Comparison of ENCODE assay signal across 27 mouse cellular contexts in the genomic region with DNA sequence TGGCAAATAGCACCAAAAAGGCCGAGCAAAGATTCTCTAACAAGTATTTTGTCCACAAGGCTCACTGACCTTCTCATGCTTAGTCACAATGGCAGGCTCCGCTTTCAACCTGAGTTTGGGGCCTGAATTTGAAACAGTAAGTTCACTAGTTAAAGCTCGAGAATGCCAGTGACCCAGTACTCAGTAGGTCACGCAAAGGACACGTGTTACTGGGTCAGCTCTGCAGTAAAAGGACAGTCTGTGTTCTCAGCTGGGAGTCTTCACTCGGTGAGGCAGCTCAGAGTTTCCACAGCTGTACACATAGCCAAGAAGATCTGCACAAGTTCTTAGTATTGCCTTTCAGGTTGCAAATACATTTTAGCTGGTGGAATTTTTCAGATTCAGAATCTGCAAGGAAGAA. TPM values are rescaled to one million over a fixed set of nuclear protein-coding genes. Genes with fewer than 3 reads are reported as not detected.
A peak's percentile ranks its signal among the peaks of the same experiment; 100 is the strongest.
DNase-seq lines count a peak whose midpoint lies in the region; ATAC-seq lines count a peak whose summit lies in the region.
"Had no signal": no experiment of that assay in that cellular context is flagged by ENCODE, and none has a peak within 500 bp of the region (broad histone marks: within the 10 kb centered on the region; RNA-seq: fewer than 3 reads in every experiment).

No protein-coding gene starts in this region.

- peak; percentile 14 for DNase-seq in adrenal gland, adult 2 months
- DNase-seq in adrenal gland, adult 8-10 months, result no peak
- peak; percentile 43 for DNase-seq in kidney, adult 9 months
- no peak for DNase-seq in kidney, adult 18-20 months
- DNase-seq in neural tube, embryonic 10.5 days (ENCODE audit: extremely low spot score, low spot score), result peak; percentile 23
- peak; percentile 54 for DNase-seq in mesoderm, embryonic 11.5 days (ENCODE audit: low read depth, low spot score)
- DNase-seq in spleen, adult 18-20 months, result no peak
- DNase-seq: adrenal gland, postnatal 10 days; cerebellum, adult 18-20 months; cerebellum, adult 9-11 months; cerebellum, postnatal 36 days; gastrocnemius, postnatal 10 days; heart, adult 18-20 months; heart, postnatal 14 days had no signal

- no peaks in the 10 kb centered on the region for H3K9me3 ChIP-seq in neural tube, embryonic 15.5 days (replicated peaks)
- H3K9me3 ChIP-seq: embryonic facial prominence, embryonic 13.5 days; forebrain, embryonic 12.5 days; heart, embryonic 10.5 days; heart, embryonic 15.5 days; hindbrain, embryonic 13.5 days had no signal

- WGBS in neural tube, embryonic 15.5 days, result 81% methylated on average over 6 of the region's 6 CpGs

- H3K9ac ChIP-seq in neural tube, embryonic 15.5 days (replicated peaks), result no peak overlapping the region
- H3K9ac ChIP-seq: embryonic facial prominence, embryonic 13.5 days; forebrain, embryonic 12.5 days; heart, embryonic 15.5 days; hindbrain, embryonic 13.5 days had no signal

- H3K4me3 ChIP-seq in neural tube, embryonic 15.5 days (replicated peaks), result no peak overlapping the region
- H3K4me3 ChIP-seq: embryonic facial prominence, embryonic 13.5 days; forebrain, embryonic 12.5 days; heart, embryonic 10.5 days; heart, embryonic 15.5 days; hindbrain, embryonic 13.5 days had no signal

- H3K27me3 ChIP-seq in neural tube, embryonic 15.5 days (replicated peaks), result no peaks in the 10 kb centered on the region
- H3K27me3 ChIP-seq: CH12.LX; embryonic facial prominence, embryonic 13.5 days; forebrain, embryonic 12.5 days; heart, embryonic 15.5 days; hindbrain, embryonic 13.5 days; Patski had no signal

- H3K27ac ChIP-seq in neural tube, embryonic 15.5 days (replicated peaks), result no peak overlapping the region
- H3K27ac ChIP-seq: embryonic facial prominence, embryonic 13.5 days; forebrain, embryonic 12.5 days; heart, embryonic 10.5 days; heart, embryonic 15.5 days; hindbrain, embryonic 13.5 days; hindbrain, postnatal 0 days had no signal

- H3K4me1 ChIP-seq in neural tube, embryonic 15.5 days, result no peaks in the 10 kb centered on the region
- H3K4me1 ChIP-seq: embryonic facial prominence, embryonic 13.5 days; forebrain, embryonic 12.5 days; heart, embryonic 15.5 days; hindbrain, embryonic 13.5 days had no signal

- H3K4me2 ChIP-seq in neural tube, embryonic 15.5 days, result no peak overlapping the region
- H3K4me2 ChIP-seq: embryonic facial prominence, embryonic 13.5 days; forebrain, embryonic 12.5 days; heart, embryonic 15.5 days; hindbrain, embryonic 13.5 days had no signal

- H3K36me3 ChIP-seq in neural tube, embryonic 15.5 days, result no peaks in the 10 kb centered on the region

- no peak for ATAC-seq in neural tube, embryonic 15.5 days (ENCODE audit: low FRiP score)
- ATAC-seq: activated CD4-positive, CD25-positive, alpha-beta regulatory T cell, adult 4 months; forebrain, embryonic 16.5 days; hindbrain, postnatal 0 days; Patski had no signal

RNA-seq across cellular contexts. Expression of a gene that starts 21.0 kb away (rescaled TPM):
- 10 to 100 TPM; 20.2 to 29.1 TPM for total RNA-seq in adrenal gland, adult 2 months (2021)
- polyA plus RNA-seq in adrenal gland, adult 2 months (2012; rRNA removed), result 5.0 and 5.4 TPM in 2 replicates
- 10 to 100 TPM; 23.3 to 35.0 (median 28.7) TPM for total RNA-seq in adrenal gland, adult 8-10 months (2022)
- 14.3 and 16.5 TPM in 2 replicates for polyA plus RNA-seq in neural tube, embryonic 15.5 days (2015; fragmentation: Nextera tagmentation; extraction: Ambion mirVana)

RNA-seq across cellular contexts. Expression of a gene that starts 21.0 kb away (rescaled TPM):
- total RNA-seq in adrenal gland, adult 2 months (2021), result 1 to 10 TPM in 1 of 2 experiments, under 1 TPM in 1; 0.52 to 1.8 TPM
- 0.09 and 0.59 TPM in 2 replicates for polyA plus RNA-seq in adrenal gland, adult 2 months (2012; rRNA removed)
- total RNA-seq in adrenal gland, adult 8-10 months (2022), result 1 to 10 TPM in 2 of 4 experiments, under 1 TPM in 2; 0.31 to 1.3 (median 0.89) TPM
- 1.8 and 2.0 TPM in 2 replicates for polyA plus RNA-seq in neural tube, embryonic 15.5 days (2015; fragmentation: Nextera tagmentation; extraction: Ambion mirVana)
- total RNA-seq: CH12.LX; gastrocnemius, postnatal 4 days; hematopoietic stem cell, adult 5-6 weeks had no signal

Comparison
In these comparisons a context has a peak if more than half of its experiments do, and no peak if none do; other contexts are left out.
1. DNase-seq: peak in adrenal gland, adult 2 months (single experiment), kidney, adult 9 months (single experiment), neural tube, embryonic 10.5 days (single experiment) and mesoderm, embryonic 11.5 days (single experiment); none in adrenal gland, adult 8-10 months (single experiment), kidney, adult 18-20 months (single experiment) and spleen, adult 18-20 months (0 of 2).